Mouse (Mus musculus) cerebellum, adult 18-20 months (tissue): ENCODE measurements at regions not wholly inside any gene's neighbourhood (a gene's known extent, or its start where the extent isn't known, plus 50 kb on each side); places are given as distances from the start of the nearest gene placed in this dataset.

Source experiments
- DNase-seq, 2 experiments: peaks; one replicate each; pipeline ENCODE4 v3.0.0; 2021

DNA sequence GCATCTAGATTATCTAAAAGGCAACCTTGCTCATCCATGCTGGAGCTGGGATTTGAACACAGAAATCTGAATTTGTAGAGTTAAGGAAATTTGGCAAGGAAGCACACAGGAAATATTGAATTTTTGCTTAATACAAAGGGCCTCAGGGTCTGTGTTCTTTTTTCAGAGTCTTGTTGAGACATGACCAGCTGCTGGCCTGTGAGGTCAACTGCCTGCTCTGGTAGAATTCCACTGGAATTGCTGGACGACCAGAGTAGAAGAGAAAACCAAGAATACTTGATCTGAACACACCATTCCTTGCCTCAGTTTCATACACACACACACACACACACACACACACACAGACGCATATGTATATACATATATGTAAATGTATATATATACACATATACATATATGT is 84.1 kb upstream of the Lifr start:
- no peak for DNase-seq

DNA sequence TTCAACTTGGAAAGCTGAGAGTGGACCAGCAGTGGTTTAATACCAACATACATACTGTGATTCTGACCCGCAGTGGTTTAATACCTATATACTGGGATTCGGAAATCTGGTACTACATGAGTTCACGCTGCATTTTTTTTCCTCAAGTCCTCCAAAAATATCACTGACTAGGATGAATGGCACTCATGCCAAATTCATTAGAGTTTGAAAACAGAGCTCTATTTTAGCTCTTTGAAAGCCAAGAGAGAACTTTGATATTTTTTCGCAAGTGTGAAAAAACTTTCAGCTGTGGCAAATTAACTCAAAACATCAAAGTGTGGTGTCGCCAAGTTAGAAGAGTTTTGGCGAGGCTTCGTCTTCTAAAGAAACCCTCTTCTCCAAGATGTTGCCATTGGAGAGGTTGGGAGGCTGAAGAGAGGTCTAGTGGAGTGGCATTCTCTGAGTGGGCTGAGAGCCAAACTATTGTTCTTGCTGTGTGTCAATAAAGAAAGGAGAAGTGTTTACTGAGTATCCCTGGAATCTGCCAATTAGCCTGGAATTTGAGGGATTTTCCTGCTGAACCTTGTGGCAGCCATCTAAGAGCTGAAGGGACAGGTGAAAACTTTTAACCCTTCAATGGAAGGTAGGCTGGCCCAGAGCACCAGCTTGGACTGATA is 81.6 kb upstream of the Lifr start:
- no peak for DNase-seq

DNA sequence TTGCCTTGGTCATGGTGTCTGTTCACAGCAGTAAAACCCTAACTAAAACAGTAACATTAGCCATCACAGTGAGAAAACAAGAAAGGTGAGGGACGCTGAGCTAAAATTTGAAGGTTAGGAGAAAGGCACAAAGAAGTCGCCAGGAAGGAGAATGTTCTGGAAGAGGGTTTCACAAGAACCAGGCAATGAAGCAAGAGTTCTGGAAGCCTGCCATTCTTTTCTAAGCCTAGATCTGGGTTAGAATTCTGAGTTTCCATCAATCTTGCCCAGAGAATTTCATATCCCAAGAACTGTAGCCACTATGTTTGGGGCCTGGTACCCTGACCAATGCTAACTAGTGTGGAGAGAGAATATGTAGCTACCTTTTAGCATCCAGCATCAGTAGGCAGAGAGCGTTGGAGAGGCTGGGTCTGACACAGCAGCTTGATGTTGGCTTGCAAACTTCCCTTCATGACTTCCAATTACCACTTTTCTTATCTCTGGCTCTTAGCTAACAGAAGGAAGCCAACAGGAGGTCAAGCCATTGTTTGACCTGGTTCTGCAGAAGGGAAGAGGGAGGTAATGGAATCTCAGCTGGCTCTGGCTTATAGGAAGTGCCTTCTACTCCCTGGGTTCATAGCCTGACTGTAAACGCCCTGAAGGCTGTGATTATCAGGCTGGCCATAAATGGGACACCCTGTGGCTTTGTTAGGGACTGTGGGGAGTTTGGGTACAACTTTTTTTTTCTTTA is 79.3 kb upstream of the Lifr start:
- no peak for DNase-seq

DNA sequence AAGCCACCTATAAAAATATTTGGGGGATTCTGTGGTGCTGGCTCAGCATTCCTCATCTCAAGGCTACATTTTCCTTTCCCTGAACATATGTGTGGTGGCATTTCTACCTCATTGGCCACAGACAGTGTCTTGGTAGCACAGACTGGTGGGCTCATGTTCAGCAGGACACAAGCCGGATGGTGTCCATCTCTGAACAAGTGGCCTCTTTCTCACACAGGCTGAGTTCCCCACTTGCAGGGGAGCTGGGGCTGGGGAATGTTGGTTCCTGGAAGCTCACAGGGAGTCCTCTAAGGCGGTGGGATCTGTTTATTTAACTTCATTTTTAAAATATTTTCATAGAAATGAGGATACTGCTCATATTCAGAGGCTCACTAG is 78.7 kb upstream of the Lifr start:
- no peak for DNase-seq

DNA sequence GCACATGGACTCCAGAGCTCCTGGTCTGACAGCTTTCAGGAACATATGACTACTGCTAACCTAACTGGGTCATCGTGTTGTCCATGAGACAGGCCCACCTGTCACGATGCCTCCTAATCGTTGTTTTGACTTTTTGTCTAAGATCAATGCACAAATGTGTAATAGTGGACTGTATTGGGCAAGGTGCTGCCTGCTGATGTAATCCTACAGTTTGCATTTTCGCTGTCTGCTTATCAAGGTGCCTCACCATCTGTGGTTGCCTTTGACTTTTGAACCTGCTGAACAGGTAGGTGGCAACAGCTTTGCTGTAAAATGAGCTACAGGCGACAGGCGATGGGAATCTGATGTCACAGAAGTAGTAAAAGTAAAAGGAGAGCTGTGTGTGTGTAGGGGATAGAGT is 78.0 kb upstream of the Lifr start:
- DNase-seq = no peak

DNA sequence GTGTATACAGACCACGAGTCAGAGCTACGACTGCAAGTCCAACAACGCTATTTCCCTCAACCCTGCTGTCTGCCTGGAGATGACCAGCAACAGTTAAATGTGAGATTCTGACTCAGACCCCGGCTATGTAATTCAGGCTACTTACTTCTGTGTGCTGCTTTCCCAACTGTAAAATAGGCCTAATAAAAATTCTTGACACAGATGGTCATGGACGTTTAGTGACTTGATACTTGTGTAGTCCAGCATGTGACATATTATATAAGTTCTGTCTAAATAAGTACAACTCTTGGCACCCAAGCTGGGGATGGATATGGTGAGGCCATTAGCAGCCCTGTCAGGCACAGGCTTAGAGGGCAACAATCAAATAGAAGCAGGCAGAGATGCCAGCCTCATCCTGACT is 77.4 kb upstream of the Lifr start:
- DNase-seq = no peak

DNA sequence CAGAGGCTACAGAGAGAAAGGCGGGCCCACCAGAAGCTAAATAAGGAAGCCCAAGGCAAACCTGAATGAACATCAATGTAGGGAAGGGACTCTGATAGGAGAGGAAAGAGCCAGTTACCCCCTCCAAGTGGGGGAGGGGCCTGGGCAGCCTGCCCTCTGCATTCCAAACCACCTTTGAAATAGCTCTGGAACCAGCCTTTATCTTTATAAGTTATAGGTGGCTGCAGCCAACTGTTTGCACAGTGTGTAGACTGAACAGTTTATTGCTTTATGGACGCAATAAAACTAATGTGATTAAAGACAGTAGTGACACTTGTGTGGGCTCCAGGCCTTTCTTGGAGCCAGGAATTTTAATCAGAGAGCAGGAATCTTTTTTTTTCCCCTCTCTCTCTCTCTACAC is 75.4 kb upstream of the Lifr start:
- DNase-seq = no peak

DNA sequence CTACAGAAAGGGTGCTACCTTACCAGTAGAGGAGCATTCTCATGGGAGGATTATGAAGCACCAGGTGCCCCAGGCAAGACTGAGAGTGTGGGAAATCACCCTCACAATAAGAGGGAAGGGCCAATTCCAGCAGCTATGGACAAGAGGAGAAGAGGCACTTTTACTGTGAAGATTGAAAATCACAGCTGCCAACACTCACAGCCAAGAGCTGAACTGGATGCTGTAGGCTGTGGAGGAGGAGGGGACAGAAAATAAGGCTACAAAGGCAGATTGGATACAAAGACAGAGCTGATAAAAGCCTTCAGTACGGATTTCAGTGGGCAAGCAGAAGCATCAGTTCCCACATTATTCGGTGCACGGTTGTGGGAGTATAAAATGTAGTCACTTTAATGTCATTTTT is 74.4 kb upstream of the Lifr start:
- DNase-seq = no peak

DNA sequence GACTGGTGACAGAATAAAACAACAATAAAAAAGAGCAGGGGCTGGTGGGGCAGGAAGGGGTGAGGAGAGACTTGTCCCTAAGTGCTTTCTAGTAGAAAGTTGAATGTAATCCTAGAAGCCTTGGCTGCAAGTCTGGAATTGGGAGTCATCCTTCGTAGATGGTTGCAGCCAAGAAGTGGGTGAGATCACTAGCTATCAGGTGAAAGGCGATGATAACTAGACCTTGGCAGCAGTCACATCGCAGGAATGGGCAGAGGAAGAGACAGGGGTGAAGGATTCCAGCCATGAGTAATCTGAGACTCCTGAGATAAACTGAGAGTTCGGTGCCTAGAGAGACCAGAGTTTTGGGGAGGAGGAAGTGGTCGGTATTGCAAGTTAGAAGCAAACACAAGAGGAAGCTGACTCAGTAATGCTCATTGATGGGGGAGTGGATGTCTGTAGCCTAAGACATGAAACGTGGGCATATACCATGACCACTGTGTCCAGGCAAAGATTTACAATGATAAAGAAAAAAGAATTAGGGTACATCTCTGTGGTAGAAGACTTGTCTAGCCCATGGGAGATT is 73.1 kb upstream of the Lifr start:
- no peak for DNase-seq

DNA sequence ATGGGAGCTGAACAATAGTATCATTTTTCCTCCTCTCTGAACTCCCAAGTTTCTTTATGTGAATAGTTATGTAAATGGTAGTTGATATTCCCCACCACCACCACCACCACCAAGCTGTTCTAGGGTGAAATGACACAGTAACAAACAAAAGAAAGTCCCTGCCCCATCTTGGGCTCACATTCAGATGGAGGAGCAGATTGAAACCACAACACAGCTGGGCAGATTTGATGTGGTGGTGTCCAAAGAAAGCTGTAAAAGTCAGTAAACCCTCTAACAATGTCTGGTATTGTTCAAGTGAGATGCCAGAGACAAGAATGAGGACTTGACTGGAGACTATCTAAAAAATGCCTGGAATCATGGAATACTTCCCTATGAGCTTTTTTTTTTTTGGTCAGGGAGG is 67.8 kb upstream of the Lifr start:
- no peak for DNase-seq

DNA sequence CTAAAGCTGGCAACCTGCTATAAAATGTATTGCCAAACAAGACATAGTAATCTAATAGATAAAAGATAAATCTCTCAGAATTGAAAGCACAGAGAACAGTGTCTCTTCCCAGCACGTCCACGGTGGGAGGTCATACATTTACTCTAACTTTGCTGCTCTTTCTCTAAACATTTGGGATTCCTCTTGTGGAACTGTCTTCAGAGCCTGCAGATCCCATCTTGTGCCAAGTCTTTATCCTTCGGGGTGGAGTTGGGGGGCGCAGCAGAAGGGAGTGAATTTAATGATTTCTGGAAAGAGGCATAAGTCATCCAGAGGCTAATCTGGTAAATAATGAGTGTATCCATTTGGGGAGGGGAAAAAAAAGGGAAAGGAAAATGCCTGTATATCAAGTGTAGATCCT is 65.2 kb upstream of the Lifr start:
- DNase-seq = no peak

DNA sequence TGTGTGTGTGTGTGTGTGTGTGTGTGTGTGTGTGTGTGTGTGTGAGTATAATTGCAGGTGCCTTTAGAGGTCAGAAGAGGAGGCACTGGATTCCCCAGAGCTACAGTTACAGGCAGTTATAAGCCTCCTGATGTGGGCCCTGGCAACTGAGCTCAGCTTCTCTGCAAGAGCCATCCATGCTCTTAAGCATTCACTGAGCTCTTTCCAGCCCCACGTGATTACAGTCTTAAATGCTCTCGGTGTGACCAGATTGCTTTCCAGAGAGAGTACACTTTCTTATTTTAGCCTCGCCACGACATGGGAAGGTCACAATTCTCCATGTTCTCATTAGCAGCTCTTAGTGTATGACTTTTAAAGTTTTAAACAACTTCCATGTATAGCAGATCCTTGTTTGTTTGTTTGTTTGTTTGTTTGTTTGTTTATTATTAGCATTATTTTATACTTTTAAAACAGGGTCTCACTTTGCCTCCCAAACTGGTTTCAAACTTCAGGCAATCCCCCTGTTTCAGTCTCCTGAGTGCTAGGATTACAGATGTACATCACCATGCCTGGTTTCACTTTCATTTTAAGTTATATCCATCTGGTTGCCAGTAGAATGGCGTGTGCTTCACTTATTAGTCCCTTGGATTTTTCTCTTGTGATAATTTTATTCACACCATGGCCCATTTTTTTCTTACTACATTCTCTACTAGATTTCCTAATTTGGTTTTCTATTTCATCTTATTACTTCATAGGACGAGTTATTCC is 58.9 kb upstream of the Lifr start:
- DNase-seq = no peak

DNA sequence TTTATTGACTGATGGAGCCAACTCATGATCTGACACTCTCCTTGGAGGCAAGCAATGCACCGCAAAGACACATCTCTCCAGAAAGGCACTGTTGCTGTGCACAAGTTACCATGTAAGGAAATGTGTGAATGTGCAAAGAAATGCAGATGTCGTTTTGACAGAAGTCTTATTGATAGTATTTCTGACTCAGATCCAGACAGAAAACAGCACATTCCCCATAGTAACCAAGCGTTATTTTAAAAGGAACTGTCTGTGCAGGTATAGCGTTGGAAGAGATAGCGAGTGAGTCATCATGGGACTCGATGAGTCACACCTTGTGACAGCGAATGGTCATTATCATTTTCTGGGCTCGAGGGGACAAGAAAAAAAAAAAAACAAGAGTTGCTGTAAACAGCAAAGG is 52.9 kb upstream of the Lifr start:
- DNase-seq = no peak

DNA sequence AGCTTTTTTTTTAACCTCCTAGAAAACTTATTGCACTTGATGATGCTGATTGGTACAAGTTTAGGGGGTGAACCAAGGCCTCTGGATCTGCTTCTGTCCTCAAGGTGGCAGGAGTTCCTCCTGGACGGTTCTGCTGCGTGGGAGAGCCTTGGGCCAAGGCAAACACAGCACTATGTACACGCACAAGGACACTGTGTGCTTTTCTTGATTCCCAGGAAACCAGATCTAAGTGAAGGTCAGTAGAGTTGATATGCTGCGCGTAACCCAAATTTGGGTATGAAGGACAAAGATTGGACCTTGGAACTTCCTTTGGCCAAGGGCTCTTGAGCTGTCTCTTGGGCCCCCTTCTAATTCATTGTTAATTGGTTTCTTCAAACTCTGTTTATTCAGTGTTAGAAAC is 51.3 kb upstream of the Lifr start:
- no peak for DNase-seq

DNA sequence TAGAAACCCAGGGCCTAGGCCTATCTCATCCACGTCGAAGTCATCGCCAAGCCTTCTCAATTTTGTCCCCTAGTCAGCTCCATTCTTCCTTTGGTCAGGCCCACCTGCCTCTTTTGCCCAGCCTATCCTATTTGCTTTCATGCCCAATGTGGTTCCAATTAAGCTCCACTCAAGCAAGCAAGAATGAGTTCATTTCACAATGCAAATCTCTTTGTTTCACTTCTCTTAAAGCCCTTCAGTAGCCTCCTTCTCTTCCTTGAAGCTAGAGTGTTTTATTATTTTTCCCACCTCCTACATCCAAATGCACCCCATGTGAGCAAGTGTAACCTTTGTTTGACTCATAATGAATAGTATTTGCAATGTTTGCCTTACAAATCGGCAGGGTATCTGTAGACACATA is 50.6 kb upstream of the Lifr start:
- no peak for DNase-seq
